Comparison of ENCODE assay signal across 15 mouse cellular contexts in genomic region chr19:14620534-14620933, GRCm38 (mm10). TPM values are rescaled to one million over a fixed set of nuclear protein-coding genes. Genes with fewer than 3 reads are reported as not detected.
DNase-seq lines count a peak whose midpoint lies in the region; ATAC-seq lines count a peak whose summit lies in the region.
"Had no signal": no experiment of that assay in that cellular context is flagged by ENCODE, and none has a peak within 500 bp of the region (broad histone marks: within the 10 kb centered on the region; RNA-seq: fewer than 3 reads in every experiment).

No protein-coding gene starts in this region.

- no peak for DNase-seq in frontal cortex, postnatal 10 days (ENCODE audit: low spot score in 2 of 2)
- DNase-seq in 3134 (ENCODE audit: extremely low read depth, insufficient read length, low spot score) (peak; percentile 12), NIH3T3 (ENCODE audit: low read depth) (peak; percentile 64)
- peak; percentile 84 for DNase-seq in layer of hippocampus, adult 9-11 months
- no peak for DNase-seq in spleen, adult 12 weeks (ENCODE audit: low spot score)
- DNase-seq: cerebellum, adult 8-10 months; heart, adult 2 months; heart, postnatal 4 days; kidney, adult 2 months; liver; lung, postnatal 4 days had no signal

- H3K4me1 ChIP-seq in liver, embryonic 12.5 days: no peaks in the 10 kb centered on the region
- H3K4me1 ChIP-seq: forebrain, embryonic 15.5 days had no signal

- WGBS in liver, embryonic 12.5 days (ENCODE audit: insufficient replicate concordance): 93% methylated on average over 1 of the region's 1 CpGs

- H3K27ac ChIP-seq in liver, embryonic 12.5 days: no peak overlapping the region
- H3K27ac ChIP-seq: forebrain, embryonic 15.5 days; heart, adult 2 months had no signal

- no peak overlapping the region for H3K4me3 ChIP-seq in liver, embryonic 12.5 days
- H3K4me3 ChIP-seq: forebrain, embryonic 15.5 days; heart, adult 2 months had no signal

- H3K9ac ChIP-seq in liver, embryonic 12.5 days: no peak overlapping the region
- H3K9ac ChIP-seq: forebrain, embryonic 15.5 days had no signal

- no peaks in the 10 kb centered on the region for H3K9me3 ChIP-seq in liver, embryonic 12.5 days (replicated peaks)
- H3K9me3 ChIP-seq: forebrain, embryonic 15.5 days had no signal

- H3K4me2 ChIP-seq in liver, embryonic 12.5 days: no peak overlapping the region
- H3K4me2 ChIP-seq: forebrain, embryonic 15.5 days had no signal

- H3K27me3 ChIP-seq in liver, embryonic 12.5 days (replicated peaks): no peaks in the 10 kb centered on the region
- H3K27me3 ChIP-seq: forebrain, embryonic 15.5 days had no signal

- ATAC-seq in frontal cortex, adult (ENCODE audit: low TSS enrichment): peak; percentile 100
- ATAC-seq in monocyte, adult 5-6 weeks (replicated peaks; ENCODE audit: insufficient number of reproducible peaks, low FRiP score, low TSS enrichment, poor library complexity, severe bottlenecking): no peak
- no peak for ATAC-seq in liver, embryonic 12.5 days

- H3K36me3 ChIP-seq in liver, embryonic 12.5 days: no peaks in the 10 kb centered on the region
- H3K36me3 ChIP-seq: forebrain, embryonic 15.5 days had no signal

RNA-seq across cellular contexts. Expression of gene Tle4, which starts 22.7 kb away (rescaled TPM):
- 35.3 to 55.7 TPM (median 35.6 TPM) in 3 replicates for total RNA-seq in monocyte, adult 5-6 weeks (2017)
- 9.4 and 9.7 TPM in 2 replicates for polyA plus RNA-seq in liver, embryonic 12.5 days (2016; fragmentation: Nextera tagmentation; extraction: Ambion mirVana)

Comparison
In these comparisons a context has a peak if more than half of its experiments do, and no peak if none do; other contexts are left out.
1. DNase-seq: peak in 3134 (single experiment), NIH3T3 (single experiment) and layer of hippocampus, adult 9-11 months (single experiment); none in frontal cortex, postnatal 10 days (0 of 2) and spleen, adult 12 weeks (single experiment).